Mouse (Mus musculus) ES-E14 (cell line): ENCODE results near the gene Rora. TPM values are rescaled to one million over a fixed set of nuclear protein-coding genes. Genes with fewer than 3 reads are reported as not detected.
A peak's percentile ranks its signal among the peaks of the same experiment; 100 is the strongest.

Source experiments
- DNase-seq: peaks from one replicate; pipeline ENCODE4 v3.0.0-alpha.2; 2013; ENCODE audit warnings: low read depth, low spot score
- H3K27ac ChIP-seq: 2 replicates; pipeline ENCODE4 v1.5.1; 2012; ENCODE audit warnings: low read depth, mild to moderate bottlenecking, low read length, moderate library complexity, mixed read lengths; ENCODE audit not compliant: poor library complexity, insufficient read depth, severe bottlenecking
- H3K36me3 ChIP-seq: 2 replicates; pipeline ENCODE4 v1.6.1; 2012; ENCODE audit warnings: mild to moderate bottlenecking, low read length, moderate library complexity, mixed read lengths; ENCODE audit not compliant: control insufficient read depth, poor library complexity, insufficient read depth, severe bottlenecking
- H3K4me1 ChIP-seq, 2 experiments: fragments of 150-350 bp in 1 of 2; sonication (generic) in 1 of 2; 2 replicates each; pipeline ENCODE4 v1.6.1; 2012; ENCODE audit warnings: low read length in 2 of 2, mild to moderate bottlenecking in 1 of 2, mixed read lengths in 1 of 2; ENCODE audit not compliant: control insufficient read depth in 2 of 2, insufficient read depth in 2 of 2, poor library complexity in 1 of 2
- H3K4me3 ChIP-seq, 2 experiments: fragments of 150-350 bp in 1 of 2; sonication (generic) in 1 of 2; 2 replicates each; pipeline ENCODE4 v1.5.1; 2012; ENCODE audit warnings: low read length in 2 of 2, low read depth in 1 of 2, mild to moderate bottlenecking in 1 of 2, mixed read lengths in 1 of 2; ENCODE audit not compliant: insufficient read depth in 1 of 2, poor library complexity in 1 of 2, severe bottlenecking in 1 of 2
- H3K9ac ChIP-seq: 2 replicates; pipeline ENCODE4 v1.6.1; 2012; ENCODE audit warnings: low read depth, mild to moderate bottlenecking, low read length, mixed read lengths; ENCODE audit not compliant: poor library complexity, insufficient read depth, severe bottlenecking
- H3K9me3 ChIP-seq: fragments of 150-350 bp; sonication (generic); 2 replicates; pipeline ENCODE4 v1.6.1; 2012; ENCODE audit warnings: low read depth, mild to moderate bottlenecking, low read length; ENCODE audit not compliant: control insufficient read depth, insufficient read depth
- CHD2 ChIP-seq: IDR thresholded peaks from 2 replicates; pipeline ENCODE4 v1.6.1; 2014; ENCODE audit warnings: mild to moderate bottlenecking, low read depth, low read length, inconsistent platforms
- HCFC1 ChIP-seq: IDR thresholded peaks from 2 replicates; pipeline ENCODE4 v1.6.1; 2012; ENCODE audit warnings: low read length, inconsistent platforms, borderline replicate concordance; ENCODE audit not compliant: insufficient read depth
- MAFK ChIP-seq: IDR thresholded peaks from 2 replicates; pipeline ENCODE4 v1.6.1; 2014; ENCODE audit warnings: mild to moderate bottlenecking, low read depth, low read length, inconsistent platforms; ENCODE audit not compliant: insufficient read depth
- ZC3H11A ChIP-seq: IDR thresholded peaks from 2 replicates; pipeline ENCODE4 v1.6.1; 2012; ENCODE audit warnings: low read depth, mild to moderate bottlenecking, inconsistent platforms, low read length, borderline replicate concordance
- ZNF384 ChIP-seq: IDR thresholded peaks from 2 replicates; pipeline ENCODE4 v1.6.1; 2012; ENCODE audit warnings: low read depth, low read length, inconsistent platforms
- in situ Hi-C, 2 experiments: fragments of 600-800 bp; cut with MboI; formaldehyde crosslinking; loops; one replicate each; pipeline ENCODE4 v1.15.1; 2025; ENCODE audit warnings: low sequenced_read_pairs in 2 of 2, inconsistent platforms in 1 of 2; ENCODE audit not compliant: unreplicated experiment in 2 of 2
- total RNA-seq: library from RNA; depleted of rRNA; stranded (reverse); fragments of 300-350 nt; gene quantifications from 2 replicates; pipeline ENCODE4 v1.2.3, GENCODE M21; 2012

Gene Rora
- total RNA-seq, 1 experiment = 2.1 TPM

DNA sequence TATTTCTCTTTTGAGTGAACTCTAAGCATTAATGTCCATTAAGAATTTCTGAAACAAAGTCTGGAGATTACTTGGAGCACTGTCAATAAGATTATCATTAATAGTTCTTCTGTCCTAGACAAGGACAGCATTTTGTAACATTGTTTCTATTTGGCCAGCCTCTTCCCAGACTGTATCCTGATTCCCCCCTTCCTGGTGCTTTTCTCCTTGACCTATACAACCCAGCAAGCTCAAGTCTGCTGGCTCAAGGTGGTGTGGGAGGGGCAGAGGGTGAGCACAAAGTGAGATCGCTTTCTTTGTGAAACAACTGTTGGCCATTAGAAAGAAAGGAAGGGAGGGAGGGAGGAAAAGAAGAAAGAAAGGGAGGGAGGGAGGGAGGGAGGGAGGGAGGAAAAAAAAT lies 537.1 kb downstream of the Rora start:
- no peaks in the 10 kb centered on the region for H3K36me3 ChIP-seq
- H3K27ac ChIP-seq = no peak overlapping the region
- no peak for TF ChIP-seq CHD2
- TF ChIP-seq HCFC1 = no peak
- TF ChIP-seq ZNF384 = no peak
- no peak for TF ChIP-seq MAFK
- TF ChIP-seq ZC3H11A = no peak
- in situ Hi-C loops = no loop called here
- no peak overlapping the region for H3K9ac ChIP-seq
- peaks cover 0 to 7% of the 10 kb centered on the region in 2 experiments; a peak in 2 of 4 replicates for H3K4me1 ChIP-seq
- DNase-seq = peak; percentile 46
- no peak overlapping the region for H3K4me3 ChIP-seq
- H3K9me3 ChIP-seq = no peaks in the 10 kb centered on the region

GRCm38 (mm10) chr9:69192446-69192845 lies 538.9 kb downstream of the Rora start:
- Histone ChIP-seq H3K36me3 (no peaks in the 10 kb centered on the region), H3K9ac (no peak overlapping the region), H3K9me3 (no peaks in the 10 kb centered on the region), H3K4me3 (no peak overlapping the region), H3K4me1 (peaks cover 0 to 7% of the 10 kb centered on the region in 2 experiments; a peak in 2 of 4 replicates), H3K27ac (no peak overlapping the region)
- no peak for DNase-seq
- no peak for TF ChIP-seq ZNF384
- no peak for TF ChIP-seq MAFK
- no peak for TF ChIP-seq HCFC1
- TF ChIP-seq ZC3H11A = no peak
- TF ChIP-seq CHD2 = no peak
- in situ Hi-C loops = no loop called here

DNA sequence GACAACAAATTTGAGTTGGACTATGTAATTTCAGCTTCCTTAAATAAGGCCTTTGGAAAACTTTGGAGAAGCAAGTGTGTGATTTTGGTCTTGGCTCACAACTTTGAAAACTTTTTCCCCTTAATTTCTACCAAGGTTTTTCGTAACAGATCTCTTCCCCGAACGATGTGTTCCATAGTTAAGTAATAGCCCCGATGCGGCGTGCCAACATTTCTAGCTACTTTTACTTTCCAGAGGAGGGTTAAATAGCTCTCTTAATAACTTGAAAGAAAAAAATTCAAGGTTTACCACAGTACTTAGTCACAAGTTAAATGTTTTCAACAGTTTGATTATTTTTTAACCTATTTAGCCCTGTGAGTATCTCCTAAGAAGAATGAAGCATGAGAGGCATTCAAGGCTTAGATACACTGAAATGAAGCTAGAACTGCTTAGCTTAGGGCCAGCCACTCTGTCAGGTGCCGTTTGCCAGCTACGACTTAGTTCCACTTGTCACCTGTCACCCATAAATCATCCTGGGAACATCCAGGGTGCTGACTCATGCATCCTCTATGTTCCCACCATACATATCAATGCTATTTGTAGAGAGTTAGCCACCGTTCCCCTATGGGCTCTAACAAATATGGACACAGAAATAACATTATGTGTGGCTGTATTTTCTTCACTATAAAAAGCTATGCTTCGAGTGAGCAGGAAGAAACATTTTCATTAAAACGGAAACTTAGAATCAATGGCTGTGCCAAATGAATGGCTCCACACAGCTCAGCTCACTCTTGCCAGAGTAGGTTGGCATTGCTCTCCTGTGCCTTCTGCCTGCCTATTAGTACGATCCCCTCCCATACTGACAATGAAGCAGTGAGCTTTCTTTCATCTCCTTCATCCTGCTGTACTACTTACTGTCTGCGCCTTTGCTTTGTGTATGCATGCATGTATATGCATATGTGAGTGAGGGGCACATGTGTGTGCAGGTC lies 541.3 kb downstream of the Rora start:
- Histone ChIP-seq H3K9me3 (no peaks in the 10 kb centered on the region), H3K36me3 (no peaks in the 10 kb centered on the region), H3K4me3 (no peak overlapping the region), H3K4me1 (peaks cover 0 to 7% of the 10 kb centered on the region in 2 experiments; a peak in 2 of 4 replicates), H3K9ac (no peak overlapping the region), H3K27ac (no peak overlapping the region)
- in situ Hi-C loops = no loop called here
- no peak for DNase-seq
- TF ChIP-seq ZC3H11A (no peak), HCFC1 (no peak), CHD2 (no peak)

GRCm38 (mm10) chr9:69213796-69214195 lies 560.2 kb downstream of the Rora start:
- Histone ChIP-seq H3K36me3 (no peaks in the 10 kb centered on the region), H3K9me3 (no peaks in the 10 kb centered on the region), H3K4me1 (no peaks in the 10 kb centered on the region), H3K4me3 (no peak overlapping the region), H3K27ac (no peak overlapping the region), H3K9ac (no peak overlapping the region)
- TF ChIP-seq HCFC1 = no peak
- TF ChIP-seq MAFK = no peak
- TF ChIP-seq ZNF384 = no peak
- TF ChIP-seq CHD2 = no peak
- TF ChIP-seq ZC3H11A = no peak
- no peak for DNase-seq
- in situ Hi-C loops = no loop called here

DNA sequence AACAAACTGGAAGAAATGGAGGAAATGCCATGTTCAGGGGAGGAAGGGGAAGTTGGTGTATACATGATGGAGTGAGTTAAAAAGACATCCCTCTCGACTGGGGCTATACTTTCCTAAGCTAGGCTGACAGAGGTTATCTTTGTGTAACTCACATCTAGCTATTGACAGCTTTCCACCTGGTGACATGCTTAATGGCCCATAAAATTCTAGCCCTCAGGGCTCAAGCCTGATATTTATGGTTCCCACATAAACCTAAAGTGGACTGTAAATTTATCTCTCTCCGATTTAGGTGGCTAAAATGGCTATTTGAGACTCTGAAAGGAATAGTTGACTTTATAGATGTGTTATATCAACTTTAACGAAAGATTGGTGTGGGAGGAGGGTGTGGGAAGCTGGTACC lies 571.3 kb downstream of the Rora start:
- no peak for TF ChIP-seq CHD2
- TF ChIP-seq HCFC1 = no peak
- no peak for TF ChIP-seq ZC3H11A
- no peak for TF ChIP-seq ZNF384
- no peak for TF ChIP-seq MAFK
- H3K4me3 ChIP-seq = no peak overlapping the region
- no peaks in the 10 kb centered on the region for H3K9me3 ChIP-seq
- in situ Hi-C loops = no loop called here
- DNase-seq = no peak
- H3K36me3 ChIP-seq = no peaks in the 10 kb centered on the region
- H3K9ac ChIP-seq = no peak overlapping the region
- H3K27ac ChIP-seq = no peak overlapping the region
- no peaks in the 10 kb centered on the region for H3K4me1 ChIP-seq
